Mouse (Mus musculus): ENCODE results near the gene Glrx5.

DNA sequence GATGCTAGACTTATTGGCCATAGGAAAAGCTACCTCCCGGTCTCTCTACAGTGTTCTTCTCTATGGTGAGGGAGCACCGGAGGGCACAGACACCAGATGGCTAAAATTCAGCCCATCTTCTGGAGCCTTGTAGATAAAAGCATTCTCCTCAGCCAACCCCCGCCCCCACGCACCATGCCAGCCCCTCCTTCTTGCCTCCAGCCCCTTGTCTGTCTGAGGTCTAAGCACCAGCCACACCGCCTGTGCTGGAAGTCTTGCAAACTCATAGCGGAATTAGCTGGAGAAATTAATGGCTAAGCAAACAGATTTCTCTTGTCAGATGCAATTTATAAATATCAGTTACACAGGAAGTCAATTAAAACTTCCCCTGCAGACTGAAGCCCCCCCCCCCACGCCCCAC, 43.0 kb downstream of the Glrx5 start:
- TF ChIP-seq EP300 (IDR thresholded peaks at IDR 0.05; ENCODE audit: low read depth) (no peak), CTCF (IDR thresholded peaks at IDR 0.05; ENCODE audit: low read depth) (no peak)

Data from liver, postnatal 0 days (tissue).